Mouse (Mus musculus) left cerebral cortex, postnatal 10 days (tissue): ENCODE data around the gene Tulp1. TPM values are rescaled to one million over a fixed set of nuclear protein-coding genes. Genes with fewer than 3 reads are reported as not detected.
"Not testable (repeated sequence)": the region's sequence is repeated elsewhere in the genome, so short reads cannot be mapped to it uniquely, and the experiment has no call there.

Experiments used
- DNase-seq, 2 experiments: peaks; one replicate each; pipeline ENCODE4 v3.0.0; 2021 to 2022; ENCODE audit warnings: low spot score in 2 of 2, mixed read lengths in 1 of 2; ENCODE audit errors: extremely low spot score in 1 of 2
- intact Hi-C: fragments of 180-260 bp; cut with DNase I; formaldehyde crosslinking; loops from one replicate; pipeline ENCODE4 v1.15.1; 2025
- total RNA-seq, 2 experiments: library from RNA; stranded (reverse); gene quantifications; 2 replicates each; pipeline ENCODE4 v1.2.3; 2021

Tulp1 gene
- total RNA-seq, 2 experiments from 2014 or later = not detected

DNA sequence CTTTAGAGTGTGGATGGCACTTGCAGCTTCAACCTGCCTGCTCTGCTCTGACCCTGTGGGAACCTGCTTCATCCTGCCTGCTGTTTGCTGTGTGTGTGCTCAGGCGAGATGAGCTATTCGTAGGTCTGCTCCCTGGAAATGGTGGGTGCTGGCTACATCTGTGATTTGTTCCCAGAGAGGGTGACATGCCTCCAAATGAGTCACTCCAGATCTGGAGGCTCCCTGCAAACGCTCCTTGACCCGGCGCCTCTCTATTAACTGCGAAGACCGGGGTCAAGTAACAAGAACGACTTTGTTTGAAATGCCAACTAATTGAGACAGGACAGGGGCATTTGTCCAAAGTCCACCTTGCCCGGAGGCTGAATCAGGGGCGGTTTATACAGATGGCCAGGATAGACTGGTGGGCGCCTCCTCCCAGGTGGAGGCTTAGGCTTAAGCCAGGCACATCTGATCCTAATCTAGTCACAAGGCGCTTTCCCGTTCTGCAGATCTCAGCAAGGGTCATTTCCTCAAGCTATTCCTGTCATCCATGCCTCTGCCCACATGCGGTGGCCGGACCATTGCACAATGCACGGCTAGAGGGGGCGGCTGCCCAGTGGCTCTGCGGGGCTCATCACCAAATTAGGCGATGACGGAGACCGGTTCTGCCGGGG, 37.2 kb downstream of the Tulp1 start:
- intact Hi-C loops = no loop called here
- DNase-seq = no peak

GRCm38 (mm10) chr17:28326951-28327350, 38.1 kb downstream of the Tulp1 start:
- intact Hi-C loops = no loop called here
- DNase-seq = no peak

- intact Hi-C loops = no loop called here
- no peak for DNase-seq
These were observed 39.3 kb downstream of the Tulp1 start for GRCm38 (mm10) chr17:28325751-28326150.

DNA sequence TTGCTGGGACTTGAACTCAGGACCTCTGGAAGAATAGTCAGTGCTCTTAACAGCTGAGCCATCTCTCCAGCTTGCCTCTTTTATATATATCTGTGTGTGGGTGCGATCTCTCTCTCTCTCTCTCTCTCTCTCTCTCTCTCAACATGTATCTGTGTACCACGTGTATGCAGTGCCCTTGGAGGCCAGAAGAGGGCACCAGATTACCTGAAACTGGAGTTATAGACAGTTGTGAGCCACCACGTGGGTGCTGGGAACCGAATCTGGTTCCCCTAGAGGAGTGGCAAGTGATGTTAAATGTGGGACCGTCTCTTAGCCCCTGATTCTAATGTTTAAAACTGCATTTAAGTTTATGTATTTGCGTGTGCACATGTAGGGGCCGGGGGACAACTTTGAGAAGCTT, 40.6 kb downstream of the Tulp1 start:
- DNase-seq, intact Hi-C loops: not testable (repeated sequence)

DNA sequence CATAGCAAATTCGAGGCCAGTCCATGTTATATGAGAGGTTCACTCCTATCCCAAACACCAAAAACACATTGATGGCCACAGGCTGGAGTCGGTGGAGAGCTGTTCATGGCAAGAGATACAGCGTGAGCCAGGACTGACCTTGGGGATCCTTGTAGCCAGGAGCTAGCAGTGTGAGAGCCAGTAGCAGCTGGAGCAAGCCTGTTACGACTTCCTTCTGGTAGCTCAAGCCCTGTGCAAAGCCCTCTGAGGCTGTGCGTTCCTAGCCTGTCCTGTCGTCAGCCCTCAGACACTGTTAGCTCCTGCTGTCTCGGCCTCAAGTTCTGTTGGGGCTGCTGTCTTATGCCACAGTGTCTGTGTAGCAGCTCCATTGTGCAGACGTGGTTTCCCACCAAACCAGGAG, 41.2 kb downstream of the Tulp1 start:
- DNase-seq = no peak
- intact Hi-C loops = no loop called here

GRCm38 (mm10) chr17:28321700-28322099, 43.3 kb downstream of the Tulp1 start:
- intact Hi-C loops = no loop called here
- DNase-seq = no peak

- intact Hi-C loops = no loop called here
- no peak for DNase-seq
These were observed 47.3 kb downstream of the Tulp1 start for GRCm38 (mm10) chr17:28317725-28318124.

- no peak for DNase-seq
- intact Hi-C loops = no loop called here
These were observed 47.9 kb downstream of the Tulp1 start for GRCm38 (mm10) chr17:28317091-28317490.

GRCm38 (mm10) chr17:28316476-28316875, 48.5 kb downstream of the Tulp1 start:
- intact Hi-C loops = no loop called here
- no peak for DNase-seq

GRCm38 (mm10) chr17:28315611-28316160, 49.3 kb downstream of the Tulp1 start:
- DNase-seq = peak in 1 of 2 experiments; percentile 58
- intact Hi-C loops = no loop called here

DNA sequence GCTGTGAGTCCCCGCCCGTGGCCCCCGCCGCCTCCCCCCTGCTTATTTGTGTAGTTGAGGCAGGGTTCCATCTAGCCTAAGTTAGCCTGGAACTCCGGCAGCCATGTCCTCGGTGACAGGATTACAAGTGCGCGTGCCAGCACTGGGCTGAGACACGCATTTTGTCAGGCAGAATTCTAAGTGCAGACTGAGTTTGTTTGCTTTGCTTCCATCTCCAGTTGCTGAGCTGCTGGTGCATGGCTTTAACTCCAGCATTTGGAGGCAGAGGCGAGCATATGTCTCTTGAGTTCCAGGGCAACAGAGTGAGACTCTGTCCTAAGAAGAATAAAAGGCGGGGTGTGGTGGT, 51.2 kb downstream of the Tulp1 start:
- no peak for DNase-seq
- intact Hi-C loops = no loop called here

GRCm38 (mm10) chr17:28313212-28313879, 51.7 kb downstream of the Tulp1 start, which contains the start of gene Fance:
TSS of gene Fance (plus strand) at chr17:28313519.
- intact Hi-C loops = no loop called here
- DNase-seq = peak; percentile 92 to 98

DNA sequence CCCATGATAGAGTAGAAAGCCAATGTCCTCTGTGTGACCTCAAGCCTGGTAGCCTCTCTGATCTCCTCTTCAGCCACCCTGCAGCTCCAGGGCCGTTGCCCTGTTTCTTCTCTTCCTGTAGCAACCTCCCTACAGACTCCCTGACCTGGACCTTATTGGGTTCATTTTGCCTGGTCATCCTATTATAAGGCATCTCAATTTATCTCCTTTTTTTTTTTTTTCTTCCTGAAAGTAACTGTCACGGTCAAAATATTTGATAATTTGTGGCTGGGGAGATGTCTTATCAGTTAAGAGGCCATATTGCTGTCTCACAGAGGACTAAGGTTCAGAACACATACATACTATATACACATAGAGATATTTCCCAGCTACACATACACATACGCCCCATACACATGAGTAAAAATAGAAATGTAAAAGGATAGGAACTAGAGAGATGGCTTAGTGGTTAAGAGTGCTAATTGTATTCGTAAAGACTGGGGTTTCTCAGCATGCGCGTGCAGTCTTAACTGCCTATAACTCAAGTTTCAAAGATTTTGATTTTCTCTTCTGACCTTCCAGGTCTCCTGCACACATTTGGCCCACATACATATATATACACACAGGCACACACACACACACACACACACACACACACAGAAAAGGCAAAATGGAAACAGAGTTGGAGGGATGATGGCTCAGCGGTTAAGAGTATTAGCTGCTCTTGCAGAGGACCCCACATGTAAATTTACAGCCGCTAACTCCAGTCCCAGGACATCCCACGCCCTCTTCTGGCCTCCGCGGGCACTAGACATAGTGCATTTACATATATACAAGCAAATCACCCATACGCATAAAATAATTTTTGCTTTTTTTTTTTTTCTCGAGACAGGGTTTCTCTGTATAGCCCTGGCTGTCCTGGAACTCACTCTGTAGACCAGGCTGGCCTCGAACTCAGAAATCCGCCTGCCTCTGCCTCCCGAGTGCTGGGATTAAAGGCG, 52.5 kb downstream of the Tulp1 start:
- DNase-seq = no peak
- intact Hi-C loops = no loop called here

DNA sequence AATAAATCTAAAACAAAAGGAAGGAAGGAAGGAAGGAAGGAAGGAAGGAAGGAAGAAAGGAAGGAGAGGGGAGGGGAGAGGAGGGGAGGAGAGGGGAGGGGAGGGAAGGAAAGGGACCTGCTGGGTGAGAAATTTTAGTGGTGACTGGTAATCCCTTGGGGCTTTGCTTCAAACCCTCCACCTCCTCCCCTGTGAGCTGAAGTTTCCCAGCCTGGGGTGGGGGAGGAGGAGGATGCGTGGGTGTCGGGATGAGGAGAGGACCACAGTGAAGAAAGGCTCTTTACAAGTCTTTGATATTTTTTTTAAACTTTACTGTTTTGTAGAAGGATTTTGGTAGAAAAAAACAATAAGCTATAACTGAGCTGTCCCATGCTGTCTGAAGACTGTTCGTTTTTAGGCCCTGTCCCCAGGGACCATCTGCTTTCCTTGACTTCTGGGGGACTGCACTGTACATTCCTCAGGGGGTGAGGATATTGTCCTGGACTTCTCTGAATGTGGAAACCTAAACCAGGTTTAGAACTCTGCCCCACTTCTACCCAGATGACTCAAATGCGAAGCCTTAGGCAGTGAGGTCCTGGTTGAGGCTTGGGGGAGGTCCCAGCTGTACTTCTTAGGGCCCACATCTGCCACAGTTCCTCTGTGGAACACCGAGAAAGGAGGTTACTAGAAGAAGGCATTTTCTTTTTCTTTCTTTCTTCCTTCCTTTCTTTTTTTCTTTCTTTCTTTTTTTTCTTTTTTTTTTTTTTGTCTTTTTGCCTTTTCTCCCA, 53.5 kb downstream of the Tulp1 start:
- intact Hi-C loops = no loop called here
- DNase-seq = no peak

DNA sequence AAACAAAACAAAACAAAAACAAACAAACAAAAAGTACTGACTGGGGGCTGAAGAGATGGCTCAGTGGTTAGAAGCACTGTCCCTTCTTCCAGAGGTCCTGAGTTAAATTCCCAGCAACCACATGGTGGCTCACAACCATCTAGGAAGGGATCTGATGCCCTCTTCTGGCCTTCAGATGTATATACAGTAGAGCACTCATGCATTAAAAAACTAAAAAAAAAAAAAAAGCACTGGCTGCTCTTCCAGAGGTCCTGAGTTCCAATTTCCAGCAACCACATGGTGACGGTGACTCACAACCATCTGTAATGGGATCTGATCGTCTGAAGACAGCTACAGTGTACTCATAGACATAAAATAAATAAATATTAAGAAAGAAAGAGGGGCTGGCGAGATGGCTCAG, 54.2 kb downstream of the Tulp1 start:
- intact Hi-C loops = no loop called here

GRCm38 (mm10) chr17:28308297-28309195, 56.5 kb downstream of the Tulp1 start:
- DNase-seq = peak; percentile 84 to 89
- intact Hi-C loops = loop anchor here (2.0 kb wide), 1 partner anchor 76 kb away; the partner anchor contains the start of gene Ppard

More for the DNA sequence above, 54.2 kb downstream of the Tulp1 start:
- DNase-seq = no peak

DNA sequence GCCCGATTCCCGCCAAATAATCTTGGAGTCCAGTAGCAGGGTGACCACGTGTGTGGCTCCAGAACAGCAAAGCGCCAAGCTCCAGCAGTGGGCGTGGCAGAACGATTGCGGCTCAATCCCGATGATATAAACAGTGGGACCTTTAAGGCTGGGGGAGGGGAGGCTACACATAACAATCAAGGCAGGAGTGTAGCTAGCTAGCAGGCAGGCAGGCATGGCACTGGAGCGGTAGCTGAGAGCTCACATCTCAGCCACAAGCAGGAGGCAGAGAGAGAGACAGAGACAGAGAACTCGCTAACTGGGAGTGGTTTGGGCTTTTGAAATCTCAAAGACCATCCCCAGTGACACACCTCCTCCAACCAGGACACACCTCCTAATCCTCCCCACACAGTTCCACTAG, 59.9 kb downstream of the Tulp1 start:
- DNase-seq = no peak
- intact Hi-C loops = no loop called here
